In genomic region chr10:40910811-40911210, GRCm38 (mm10) we compare ENCODE assay signal across 24 mouse cellular contexts. TPM values are rescaled to one million over a fixed set of nuclear protein-coding genes. Genes with fewer than 3 reads are reported as not detected.
A peak's percentile ranks its signal among the peaks of the same experiment; 100 is the strongest.
DNase-seq lines count a peak whose midpoint lies in the region; ATAC-seq and TF ChIP-seq lines count a peak whose summit lies in the region.
"Had no signal": no experiment of that assay in that cellular context is flagged by ENCODE, and none has a peak within 500 bp of the region (broad histone marks: within the 10 kb centered on the region; RNA-seq: fewer than 3 reads in every experiment).

No protein-coding gene starts in this region.

- DNase-seq in heart, postnatal 14 days, result no peak
- peak; percentile 29 for DNase-seq in kidney, postnatal 0 days (ENCODE audit: low spot score)
- peak; percentile 41 for DNase-seq in ES-CJ7 (ENCODE audit: low read depth, low spot score)
- no peak for DNase-seq in left cerebral cortex, postnatal 25 days (ENCODE audit: low spot score in 2 of 2)
- DNase-seq: adrenal gland, adult 2 months; B cell, adult 2 months; cerebellum, adult 11 months; cerebellum, adult 9-11 months; gastrocnemius, adult 2 months; lung, adult 18-20 months; lung, postnatal 10 days; thymus, postnatal 14 days had no signal

- no peak overlapping the region for H3K4me3 ChIP-seq in heart, embryonic 12.5 days
- H3K4me3 ChIP-seq in kidney, postnatal 0 days (replicated peaks; ENCODE audit: low read depth, low read length), result no peak overlapping the region
- H3K4me3 ChIP-seq in kidney, embryonic 14.5 days (ENCODE audit: low read length), result no peak overlapping the region
- no peak overlapping the region for H3K4me3 ChIP-seq in olfactory bulb, adult 2 months (ENCODE audit: insufficient read depth, low read depth, low read length)
- H3K4me3 ChIP-seq: gastrocnemius, adult 2 months; limb, embryonic 13.5 days; liver, embryonic 12.5 days; midbrain, embryonic 10.5 days; myocyte; neural tube, embryonic 13.5 days had no signal

- H3K27me3 ChIP-seq in heart, embryonic 12.5 days (replicated peaks), result no peaks in the 10 kb centered on the region
- no peaks in the 10 kb centered on the region for H3K27me3 ChIP-seq in kidney, postnatal 0 days (ENCODE audit: insufficient read depth, low read length)
- no peaks in the 10 kb centered on the region for H3K27me3 ChIP-seq in kidney, embryonic 14.5 days (ENCODE audit: control insufficient read depth, insufficient read depth, low read length)
- H3K27me3 ChIP-seq: CH12.LX; limb, embryonic 13.5 days; liver, embryonic 12.5 days; neural tube, embryonic 13.5 days had no signal

- ATAC-seq in heart, embryonic 12.5 days (ENCODE audit: insufficient number of reproducible peaks, low FRiP score), result no peak
- ATAC-seq in kidney, postnatal 0 days (replicated peaks; ENCODE audit: low FRiP score, low read depth), result no peak
- no peak for ATAC-seq in kidney, embryonic 14.5 days (ENCODE audit: low FRiP score, low TSS enrichment)
- ATAC-seq: hindbrain, postnatal 0 days; intestine, embryonic 16.5 days; liver, embryonic 12.5 days; midbrain, embryonic 16.5 days had no signal

- intact Hi-C loops in heart, postnatal 14 days (cut with DNase I), result no loop called here
- intact Hi-C loops in left cerebral cortex, postnatal 25 days (cut with DNase I), result no loop called here

- H3K9me3 ChIP-seq in heart, embryonic 12.5 days (replicated peaks), result no peaks in the 10 kb centered on the region
- H3K9me3 ChIP-seq in kidney, postnatal 0 days (replicated peaks; ENCODE audit: low read length), result no peaks in the 10 kb centered on the region
- no peaks in the 10 kb centered on the region for H3K9me3 ChIP-seq in kidney, embryonic 14.5 days (ENCODE audit: control insufficient read depth, low read length)
- H3K9me3 ChIP-seq: limb, embryonic 13.5 days; liver, embryonic 12.5 days; midbrain, embryonic 10.5 days; neural tube, embryonic 13.5 days had no signal

- no peak for TF ChIP-seq CTCF in kidney, postnatal 0 days (IDR thresholded peaks at IDR 0.05; ENCODE audit: low read depth)
- TF ChIP-seq CTCF in olfactory bulb, adult 2 months (IDR thresholded peaks at IDR 0.05; ENCODE audit: insufficient read depth, low read depth, low read length), result no peak

- H3K27ac ChIP-seq in heart, embryonic 12.5 days (ENCODE audit: poor library complexity, severe bottlenecking), result peak overlapping the region; percentile 44; the same call in 1 of the 2 replicates
- no peak overlapping the region for H3K27ac ChIP-seq in kidney, postnatal 0 days
- no peak overlapping the region for H3K27ac ChIP-seq in kidney, embryonic 14.5 days (ENCODE audit: low read depth, low read length)
- peak overlapping the region; percentile 17; the same call in 1 of the 2 replicates for H3K27ac ChIP-seq in olfactory bulb, adult 2 months (ENCODE audit: insufficient read depth, low read depth, low read length)
- H3K27ac ChIP-seq: gastrocnemius, adult 2 months; hindbrain, postnatal 0 days; limb, embryonic 13.5 days; liver, embryonic 12.5 days; midbrain, embryonic 10.5 days; neural tube, embryonic 13.5 days had no signal

- 36% methylated on average over 2 of the region's 2 CpGs for WGBS in heart, embryonic 12.5 days
- WGBS in kidney, postnatal 0 days, result 68% methylated on average over 2 of the region's 2 CpGs
- WGBS in kidney, embryonic 14.5 days, result 64% methylated on average over 2 of the region's 2 CpGs
- 42% methylated on average over 2 of the region's 2 CpGs for WGBS in olfactory bulb, adult 2 months

- peak overlapping the region; percentile 45 for H3K4me2 ChIP-seq in heart, embryonic 12.5 days
- H3K4me2 ChIP-seq in kidney, postnatal 0 days (ENCODE audit: low read length), result no peak overlapping the region
- H3K4me2 ChIP-seq in kidney, embryonic 14.5 days (replicated peaks; ENCODE audit: low read depth, low read length), result no peak overlapping the region
- H3K4me2 ChIP-seq: limb, embryonic 13.5 days; liver, embryonic 12.5 days; neural tube, embryonic 13.5 days had no signal

- H3K36me3 ChIP-seq in heart, embryonic 12.5 days, result no peaks in the 10 kb centered on the region
- H3K36me3 ChIP-seq in kidney, postnatal 0 days (ENCODE audit: insufficient read depth, low read length), result no peaks in the 10 kb centered on the region
- no peaks in the 10 kb centered on the region for H3K36me3 ChIP-seq in kidney, embryonic 14.5 days (ENCODE audit: control insufficient read depth, insufficient read depth, low read length)
- H3K36me3 ChIP-seq: limb, embryonic 13.5 days; liver, embryonic 12.5 days had no signal

- H3K9ac ChIP-seq in heart, embryonic 12.5 days, result no peak overlapping the region
- no peak overlapping the region for H3K9ac ChIP-seq in kidney, postnatal 0 days (ENCODE audit: low read depth, low read length)
- H3K9ac ChIP-seq in kidney, embryonic 14.5 days (ENCODE audit: low read depth, low read length), result no peak overlapping the region
- H3K9ac ChIP-seq: limb, embryonic 13.5 days; liver, embryonic 12.5 days; neural tube, embryonic 13.5 days had no signal

- no peak for TF ChIP-seq POLR2A in olfactory bulb, adult 2 months (IDR thresholded peaks at IDR 0.05; ENCODE audit: insufficient read depth, low read depth, low read length)

- peaks cover 21% of the 10 kb centered on the region for H3K4me1 ChIP-seq in heart, embryonic 12.5 days (replicated peaks)
- H3K4me1 ChIP-seq in kidney, postnatal 0 days (replicated peaks; ENCODE audit: insufficient read depth, low read length), result no peaks in the 10 kb centered on the region
- no peaks in the 10 kb centered on the region for H3K4me1 ChIP-seq in kidney, embryonic 14.5 days (ENCODE audit: control insufficient read depth, insufficient read depth, low read length)
- peaks cover 16% of the 10 kb centered on the region for H3K4me1 ChIP-seq in olfactory bulb, adult 2 months (ENCODE audit: control insufficient read depth, insufficient read depth, low read length)
- H3K4me1 ChIP-seq: limb, embryonic 13.5 days; liver, embryonic 12.5 days had no signal

RNA-seq across cellular contexts. Expression of gene Wasf1, which starts 27.5 kb away (rescaled TPM):
- 17.1 and 19.6 TPM in 2 replicates for polyA plus RNA-seq in heart, embryonic 12.5 days (2016; fragmentation: Nextera tagmentation; extraction: Ambion mirVana)
- total RNA-seq in heart, postnatal 14 days (2021), result 1 to 10 TPM; 1.3 to 1.4 TPM
- polyA plus RNA-seq in kidney, postnatal 0 days (2015; fragmentation: Nextera tagmentation; extraction: Ambion mirVana), result 13.2 TPM in 2 replicates
- polyA plus RNA-seq in kidney, embryonic 14.5 days (2014; fragmentation: Nextera tagmentation; extraction: Ambion mirVana), result 21.8 and 27.7 TPM in 2 replicates
- polyA plus RNA-seq in olfactory bulb, adult 2 months (2012; ENCODE audit: insufficient read depth, insufficient read length, low replicate concordance, missing spikeins), result not detected in 2 replicates
- total RNA-seq in left cerebral cortex, postnatal 25 days (2021), result 100 to 1,000 TPM; 286 to 288 TPM
- total RNA-seq: CH12.LX had no signal

RNA-seq across cellular contexts. Expression of gene Cdc40, which starts 27.7 kb away (rescaled TPM):
- 25.7 and 26.9 TPM in 2 replicates for polyA plus RNA-seq in heart, embryonic 12.5 days (2016; fragmentation: Nextera tagmentation; extraction: Ambion mirVana)
- total RNA-seq in heart, postnatal 14 days (2021), result 10 to 100 TPM; 19.3 to 20.5 TPM
- 25.0 and 28.2 TPM in 2 replicates for polyA plus RNA-seq in kidney, postnatal 0 days (2015; fragmentation: Nextera tagmentation; extraction: Ambion mirVana)
- 34.6 and 42.1 TPM in 2 replicates for polyA plus RNA-seq in kidney, embryonic 14.5 days (2014; fragmentation: Nextera tagmentation; extraction: Ambion mirVana)
- not detected in 2 replicates for polyA plus RNA-seq in olfactory bulb, adult 2 months (2012; ENCODE audit: insufficient read depth, insufficient read length, low replicate concordance, missing spikeins)
- total RNA-seq in left cerebral cortex, postnatal 25 days (2021), result 10 to 100 TPM; 42.9 to 48.6 TPM

Comparison
In these comparisons a context has a peak if more than half of its experiments do, and no peak if none do; other contexts are left out.
1. H3K27ac ChIP-seq: peak in heart, embryonic 12.5 days (single experiment) and olfactory bulb, adult 2 months (single experiment); none in kidney, postnatal 0 days (single experiment) and kidney, embryonic 14.5 days (single experiment).
2. DNase-seq: peak in kidney, postnatal 0 days (single experiment) and ES-CJ7 (single experiment); none in heart, postnatal 14 days (0 of 2) and left cerebral cortex, postnatal 25 days (0 of 2).
3. RNA of gene Wasf1, which starts 27.5 kb away (polyA plus RNA-seq): 21.8 to 27.7 TPM in kidney, embryonic 14.5 days, 17.1 to 19.6 TPM in heart, embryonic 12.5 days and 13.2 TPM in kidney, postnatal 0 days; not detected in olfactory bulb, adult 2 months; every median in the first group is over 10 times any median in the second.